Mouse (Mus musculus) monocyte, adult 5-6 weeks (primary cell): ENCODE measurements around the gene Car9. TPM values are rescaled to one million over a fixed set of nuclear protein-coding genes. Genes with fewer than 3 reads are reported as not detected.
"Not testable (repeated sequence)": the region's sequence is repeated elsewhere in the genome, so short reads cannot be mapped to it uniquely, and the experiment has no call there.

Source experiments
- ATAC-seq: fragments of 153-309, 156-312 bp; replicated peaks from 2 replicates; pipeline ENCODE4 v1.8.0; 2017; ENCODE audit warnings: mild to moderate bottlenecking; ENCODE audit not compliant: low TSS enrichment, insufficient number of reproducible peaks, severe bottlenecking, poor library complexity, low FRiP score
- total RNA-seq: library from RNA; stranded (forward); fragments of 200-1000, 200-491, 200-594 nt; gene quantifications from 3 replicates; pipeline ENCODE4 v1.2.3, GENCODE M21; 2017

Car9 gene
- total RNA-seq, 1 experiment from 2014 or later: 1.0 TPM

GRCm38 (mm10) chr4:43513300-43513699, 6.5 kb downstream of the Car9 start:
- ATAC-seq: no peak

- ATAC-seq: no peak
These were observed 7.0 kb downstream of the Car9 start for GRCm38 (mm10) chr4:43513791-43514190.

DNA sequence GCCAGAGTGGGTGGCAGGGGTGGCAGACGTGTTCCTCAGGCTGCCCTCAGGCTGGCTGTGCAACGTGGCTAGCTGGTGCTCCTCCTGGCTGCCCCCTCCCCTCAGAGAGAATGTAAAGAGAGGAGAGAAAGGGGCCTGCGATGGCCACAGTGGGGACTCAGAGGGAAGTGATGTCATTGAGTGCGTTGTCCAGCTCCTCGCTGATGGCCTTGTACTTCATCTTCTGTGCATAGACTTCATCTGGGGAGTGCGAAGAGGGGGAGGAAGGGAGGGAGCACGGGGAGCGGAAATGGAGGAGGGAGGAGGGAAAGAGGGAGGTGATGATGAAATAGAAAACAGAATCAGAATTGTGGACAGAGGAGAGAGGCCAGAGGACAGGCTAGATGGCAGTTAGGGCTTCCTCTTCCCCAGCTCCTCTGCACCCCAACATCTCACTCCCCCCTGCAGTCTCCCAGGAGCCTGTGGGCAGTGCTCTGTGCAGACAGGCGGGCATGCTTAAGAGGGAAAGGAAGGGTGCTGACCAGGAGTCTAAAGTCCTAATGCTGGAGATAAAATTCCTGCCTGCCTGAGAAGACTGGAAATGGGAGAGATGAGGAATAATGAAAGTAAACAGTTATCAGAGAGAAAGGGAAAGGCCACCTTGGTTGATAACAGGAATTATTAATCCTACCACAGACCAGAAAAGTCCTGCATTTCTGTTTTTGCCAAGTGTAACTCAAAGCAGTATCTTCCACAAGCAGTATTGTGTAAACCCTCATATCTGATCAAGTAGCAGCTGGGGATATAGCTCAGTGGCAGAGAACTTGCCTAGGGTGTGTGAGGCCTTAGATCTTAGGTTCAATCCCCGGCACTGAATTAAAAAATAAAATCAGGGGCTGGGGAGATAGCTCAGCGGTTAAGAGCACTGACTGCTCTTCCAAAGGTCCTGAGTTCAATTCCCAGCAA, 9.3 kb downstream of the Car9 start:
- no peak for ATAC-seq

DNA sequence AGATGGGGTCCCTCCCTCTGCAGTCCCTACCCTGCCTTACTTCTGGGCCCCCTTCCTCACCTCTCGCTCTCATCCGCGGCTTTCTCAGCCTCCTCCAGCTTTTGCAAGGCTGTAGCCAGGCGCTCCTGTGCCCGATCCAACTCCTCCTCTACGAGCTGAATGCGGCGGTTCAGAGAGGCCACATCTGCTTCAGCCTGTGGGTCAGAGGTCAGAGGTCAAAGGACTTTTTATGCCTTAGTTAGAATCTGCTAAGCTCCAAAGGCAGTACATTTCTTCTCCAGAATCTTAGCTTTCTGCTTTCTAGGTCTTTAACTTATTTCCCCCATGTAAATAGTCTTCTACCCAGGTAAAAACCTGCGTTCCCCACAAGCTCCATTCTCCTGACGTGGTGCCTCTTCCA, 12.8 kb downstream of the Car9 start:
- no peak for ATAC-seq

GRCm38 (mm10) chr4:43519956-43520355, 13.2 kb downstream of the Car9 start:
- peak; percentile 36; the same call in 1 of the 2 replicates for ATAC-seq

- no peak for ATAC-seq
These were observed 21.1 kb downstream of the Car9 start for GRCm38 (mm10) chr4:43527880-43528279.

GRCm38 (mm10) chr4:43528487-43528886, 21.7 kb downstream of the Car9 start:
- no peak for ATAC-seq

- no peak; the same call in 1 of the 2 replicates for ATAC-seq
These were observed 23.3 kb downstream of the Car9 start for GRCm38 (mm10) chr4:43530081-43530501.

GRCm38 (mm10) chr4:43530581-43530980, 23.8 kb downstream of the Car9 start:
- peak; percentile 65 for ATAC-seq

DNA sequence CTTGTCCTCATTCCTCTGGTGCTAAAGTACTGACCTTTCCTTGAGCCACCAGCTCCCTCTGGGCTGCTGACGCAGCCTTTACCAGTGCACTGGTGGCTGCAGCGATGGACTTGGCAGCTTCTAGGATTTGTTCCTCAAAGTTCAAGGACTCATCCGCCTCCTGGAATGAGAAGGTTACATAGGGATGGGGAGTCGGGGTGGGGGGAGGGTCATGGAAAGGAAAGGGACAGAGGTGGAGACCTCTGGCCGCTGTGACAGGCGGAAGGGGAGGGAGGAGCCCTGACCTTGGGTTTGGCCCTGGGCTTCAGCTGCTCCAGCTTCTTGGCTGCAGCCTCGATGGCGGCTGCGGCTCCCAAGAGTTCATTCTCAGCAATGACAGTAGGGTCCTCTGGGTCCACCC, 26.5 kb downstream of the Car9 start:
- no peak for ATAC-seq

DNA sequence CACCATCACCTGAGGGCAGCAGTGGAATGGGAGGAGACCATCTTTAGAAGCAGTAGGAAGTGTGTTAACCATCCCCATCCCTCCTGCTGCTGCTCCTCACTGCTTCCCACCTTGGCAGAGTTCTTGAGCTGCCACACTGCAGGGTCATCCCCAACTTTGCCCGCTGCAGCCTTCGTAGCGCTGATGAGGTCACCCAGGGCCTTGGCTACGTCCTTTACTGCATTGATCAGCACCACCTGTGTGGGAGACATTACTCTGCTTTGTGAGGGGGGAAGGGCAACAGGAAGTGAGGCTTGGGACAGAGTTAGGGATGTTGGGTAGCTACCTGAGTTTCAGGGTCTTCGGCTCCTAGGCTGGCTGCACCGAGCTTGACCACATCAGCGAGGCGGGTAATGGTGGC, 28.9 kb downstream of the Car9 start:
- no peak for ATAC-seq

DNA sequence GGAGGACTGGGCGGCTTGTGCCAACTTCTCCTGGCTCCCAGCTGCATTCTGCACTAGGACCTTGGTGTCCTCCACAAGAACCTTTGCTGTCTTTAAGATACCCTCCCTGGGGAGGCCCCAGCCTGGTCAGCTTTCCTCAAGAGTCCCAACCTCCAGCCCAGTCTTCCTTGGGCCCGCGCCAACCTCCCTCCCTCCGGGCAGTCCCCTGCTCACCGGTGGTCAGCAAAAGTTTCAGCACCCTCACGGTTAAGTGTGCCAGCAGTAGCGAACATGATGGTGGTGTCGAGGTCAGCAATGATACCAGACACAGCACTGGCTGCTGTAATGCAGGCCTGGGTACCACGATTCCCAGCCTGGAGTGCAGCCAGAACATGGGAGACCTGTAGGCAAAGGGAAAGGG, 29.3 kb downstream of the Car9 start:
- no peak for ATAC-seq

DNA sequence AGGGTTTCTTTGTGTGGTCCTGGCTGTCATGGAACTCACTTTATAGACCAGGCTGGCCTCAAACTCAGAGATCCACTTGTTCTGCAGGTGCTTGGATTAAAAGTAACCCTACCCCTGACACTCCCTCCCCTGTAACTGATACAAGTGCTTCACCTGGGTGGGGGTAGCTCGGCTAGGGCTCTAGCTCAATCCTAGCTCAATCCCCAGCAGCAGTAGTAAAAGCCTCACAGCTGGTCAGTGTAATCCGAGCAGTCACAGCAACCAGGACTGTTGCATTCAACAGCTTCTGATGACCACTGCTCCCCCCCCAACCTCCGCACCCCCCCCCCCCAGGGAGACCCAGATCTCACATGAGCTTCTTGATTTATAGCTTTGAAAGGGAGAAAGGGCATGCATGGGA, 35.3 kb downstream of the Car9 start:
- ATAC-seq: no peak

DNA sequence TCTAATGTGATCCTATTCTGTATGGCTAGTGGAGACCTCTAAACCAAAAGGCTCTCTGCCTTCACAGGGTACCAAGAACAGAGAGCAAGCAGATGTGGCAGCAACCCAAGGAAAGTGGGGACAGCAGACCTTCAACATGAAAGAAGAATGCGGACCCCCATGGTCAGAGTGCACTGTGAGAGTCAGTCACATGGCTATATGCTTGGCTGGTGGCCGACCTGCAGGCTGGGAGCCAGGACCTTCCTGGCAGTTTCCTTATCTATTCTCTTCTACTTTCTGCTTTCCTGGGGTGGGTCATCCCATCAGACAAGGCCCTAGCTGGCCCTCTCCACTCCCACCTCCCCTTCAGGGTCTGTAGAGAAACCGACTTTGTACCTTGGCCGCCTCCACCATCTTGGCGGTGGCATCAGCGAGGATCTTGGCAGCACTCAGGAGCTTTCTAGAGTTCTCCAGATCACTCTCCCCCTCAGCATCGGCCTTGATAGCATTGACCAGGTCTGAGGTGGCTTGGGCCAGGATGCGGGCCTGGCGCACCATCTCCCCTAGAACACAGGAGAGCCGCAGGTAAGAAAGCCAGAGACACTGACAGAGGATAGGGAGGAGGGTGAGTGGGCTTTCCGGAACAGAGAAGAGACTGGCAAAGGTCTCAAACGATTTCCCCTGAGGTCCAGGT, 39.7 kb downstream of the Car9 start:
- no peak for ATAC-seq

- ATAC-seq: peak; percentile 57; the same call in 1 of the 2 replicates
These were observed 40.4 kb downstream of the Car9 start for GRCm38 (mm10) chr4:43547160-43547559.

DNA sequence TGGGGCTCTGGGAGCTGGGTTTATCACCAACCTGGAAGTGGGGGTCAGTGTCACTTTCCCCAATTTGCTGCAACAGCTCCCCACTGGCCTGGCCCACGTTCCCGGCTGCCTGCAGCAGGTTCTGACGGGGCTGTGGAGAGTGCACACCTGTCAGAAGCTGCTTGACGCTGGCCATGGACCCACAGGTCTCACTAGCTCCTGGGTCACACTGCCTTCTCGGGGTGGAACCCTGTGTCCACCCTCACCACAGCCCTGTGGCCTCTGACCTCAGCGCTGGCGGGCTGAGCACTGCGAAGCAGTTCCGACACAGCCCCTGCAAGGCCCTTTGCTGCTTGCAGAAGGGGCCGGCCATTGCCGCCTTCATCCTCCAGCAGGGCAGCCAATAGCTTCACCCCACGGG, 42.3 kb downstream of the Car9 start:
- ATAC-seq: no peak

GRCm38 (mm10) chr4:43551854-43552253, 45.1 kb downstream of the Car9 start:
- ATAC-seq: not testable (repeated sequence)

DNA sequence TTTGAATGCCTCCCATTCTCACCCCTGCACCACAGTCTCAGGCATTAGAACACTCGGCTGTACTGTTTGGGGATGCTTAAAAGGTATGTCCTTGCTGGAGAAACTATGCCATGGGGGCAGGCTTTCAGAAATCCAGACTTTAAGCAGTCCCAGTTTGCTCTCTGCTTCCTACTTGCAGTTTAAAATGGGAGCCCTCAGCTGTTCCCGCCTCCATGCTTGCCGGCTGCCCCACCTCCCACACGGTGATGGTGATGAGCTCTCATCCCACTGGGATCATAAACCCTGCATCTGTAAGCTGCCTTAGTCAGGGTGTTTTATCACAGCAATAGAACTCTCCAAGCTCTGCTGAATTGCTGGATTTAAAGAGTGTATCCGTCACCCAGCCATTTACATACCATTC, 45.7 kb downstream of the Car9 start:
- ATAC-seq: no peak

- no peak for ATAC-seq
These were observed 47.1 kb downstream of the Car9 start for GRCm38 (mm10) chr4:43553891-43554290.

DNA sequence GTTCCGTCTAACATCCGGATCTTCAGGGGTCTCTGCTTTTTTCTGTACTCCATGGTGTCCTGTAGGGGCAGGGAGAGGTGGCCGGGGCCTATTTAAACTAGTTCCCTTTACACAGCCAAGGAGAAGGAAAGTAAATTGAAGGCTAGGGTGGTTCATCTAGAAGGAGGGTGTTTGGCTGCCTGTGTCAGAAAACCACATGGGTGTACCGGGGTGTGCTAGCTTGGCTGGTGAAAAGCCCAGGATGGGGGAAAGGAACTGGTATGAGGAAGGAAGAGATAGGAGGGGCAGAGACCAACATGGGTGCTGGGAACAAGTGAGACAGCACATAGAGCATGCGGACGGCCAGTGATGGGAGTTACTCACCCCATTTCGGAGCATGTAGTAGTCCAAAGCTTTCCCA, 49.2 kb downstream of the Car9 start:
- peak; percentile 28; the same call in 1 of the 2 replicates for ATAC-seq
